Mouse (Mus musculus) liver, embryonic 15.5 days (tissue): ENCODE results near the gene S100b. TPM values are rescaled to one million over a fixed set of nuclear protein-coding genes. Genes with fewer than 3 reads are reported as not detected.

Experiments
- ATAC-seq: fragments of 200-750 bp; cut with Nextera tagmentation; 2 replicates; pipeline ENCODE4 v1.8.0; 2017; ENCODE audit warnings: moderate number of reproducible peaks, mild to moderate bottlenecking, moderate library complexity; ENCODE audit not compliant: insufficient read depth
- H3K27ac ChIP-seq: fragments of 300-500 bp; sonication (generic); replicated peaks from 2 replicates; pipeline ENCODE4 v1.5.1; 2015; ENCODE audit warnings: mild to moderate bottlenecking, inconsistent platforms
- H3K27me3 ChIP-seq: fragments of 300-500 bp; sonication (generic); 2 replicates; pipeline ENCODE4 v1.6.1; 2015; ENCODE audit warnings: mild to moderate bottlenecking, inconsistent platforms
- H3K36me3 ChIP-seq: fragments of 300-500 bp; sonication (generic); replicated peaks from 2 replicates; pipeline ENCODE4 v1.6.1; 2015; ENCODE audit warnings: moderate library complexity, mild to moderate bottlenecking, inconsistent platforms
- H3K4me1 ChIP-seq: fragments of 300-500 bp; sonication (generic); replicated peaks from 2 replicates; pipeline ENCODE4 v1.6.1; 2015; ENCODE audit warnings: inconsistent platforms
- H3K4me2 ChIP-seq: fragments of 300-500 bp; sonication (generic); 2 replicates; pipeline ENCODE4 v1.6.1; 2015; ENCODE audit warnings: moderate library complexity, mild to moderate bottlenecking, inconsistent platforms
- H3K4me3 ChIP-seq: fragments of 300-500 bp; sonication (generic); replicated peaks from 2 replicates; pipeline ENCODE4 v1.5.1; 2015; ENCODE audit warnings: mild to moderate bottlenecking, inconsistent platforms
- H3K9ac ChIP-seq: fragments of 300-500 bp; sonication (generic); 2 replicates; pipeline ENCODE4 v1.6.1; 2015; ENCODE audit warnings: moderate library complexity, mild to moderate bottlenecking, inconsistent platforms
- H3K9me3 ChIP-seq: fragments of 300-500 bp; sonication (generic); replicated peaks from 2 replicates; pipeline ENCODE4 v1.6.1; 2016; ENCODE audit warnings: inconsistent platforms
- WGBS: fragments of 180-500 bp; shearing (Covaris S2); methylation state at CpG from one replicate; pipeline ENCODE4 v1.1.7; 2015; ENCODE audit warnings: mixed read lengths; ENCODE audit not compliant: insufficient replicate concordance; 5-methylcytosine and 5-hydroxymethylcytosine counted together
- microRNA counts: library from miRNA; unstranded; fragments of <30 nt; microRNA quantifications from one replicate; lab custom pipeline; 2016
- microRNA-seq: library from miRNA; unstranded; fragments of <30 nt; microRNA quantifications from one replicate; pipeline ENCODE4, GENCODE M21; 2016
- polyA plus RNA-seq: library from polyadenylated mRNA; unstranded; fragments of >200 nt; fragmentation: Nextera tagmentation; extraction: Ambion mirVana; gene quantifications from 2 replicates; pipeline ENCODE4 v1.2.1, GENCODE M21; 2015

Gene S100b
- polyA plus RNA-seq, 1 experiment from 2014 or later = 0.12 TPM

DNA sequence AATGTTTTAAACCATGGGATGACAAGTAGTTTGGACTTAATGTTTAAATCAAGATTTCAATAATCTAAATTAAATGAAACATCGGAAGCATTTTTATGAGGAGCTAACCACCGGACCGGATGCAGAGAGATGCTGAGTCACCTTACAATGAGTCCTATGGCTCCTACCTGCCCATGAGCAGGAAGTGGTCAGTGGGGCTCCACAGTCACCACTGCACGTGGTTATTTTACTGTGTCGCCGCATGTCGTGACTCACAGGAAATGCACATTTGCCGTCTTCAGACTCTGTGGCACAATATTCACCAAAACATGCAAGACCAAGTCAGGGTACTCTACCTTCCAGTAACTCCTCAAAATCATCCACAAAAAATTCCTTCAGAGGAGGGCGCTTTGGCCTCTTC is 53.1 kb downstream of the S100b start:
- no peaks in the 10 kb centered on the region for H3K27me3 ChIP-seq
- no peak overlapping the region for H3K9ac ChIP-seq
- no peaks in the 10 kb centered on the region for H3K36me3 ChIP-seq
- no peak for ATAC-seq
- WGBS = 28% methylated on average over 9 of the region's 9 CpGs
- no peak overlapping the region for H3K4me3 ChIP-seq
- no peak overlapping the region for H3K27ac ChIP-seq
- H3K9me3 ChIP-seq = no peaks in the 10 kb centered on the region
- no peaks in the 10 kb centered on the region for H3K4me1 ChIP-seq
- H3K4me2 ChIP-seq = no peak overlapping the region

MicroRNA genes within 50 kb of the gene (microRNA counts, 519-probe panel; counts per million panel counts)
- not detected for microRNA mmu-miR-678 (lab: Ali Mortazavi, UCI)

Small RNA genes within 50 kb of the gene (microRNA-seq; reads per million reads assigned to microRNA genes)
- gene Mir678 = not detected

Other genes with a start within 250 kb of the S100b start
- gene Zfp280b, start 221.2 kb upstream of the S100b start, polyA plus RNA-seq = 10.8 and 11.2 TPM in 2 replicates
- 0.20 and 0.35 TPM in 2 replicates for gene Slc5a4b, start 142.9 kb upstream of the S100b start, polyA plus RNA-seq
- 0.07 TPM in 1 of 2 replicates, not detected in the other for gene Slc5a4a, start 106.4 kb upstream of the S100b start, polyA plus RNA-seq
- gene Prmt2, start 16.0 kb upstream of the S100b start, polyA plus RNA-seq = 5.7 and 5.9 TPM in 2 replicates
- gene Dip2a, start 91.4 kb downstream of the S100b start, polyA plus RNA-seq = 1.2 and 1.8 TPM in 2 replicates
- not detected in 2 replicates for gene AC141477.1, start 186.6 kb downstream of the S100b start, polyA plus RNA-seq
- gene Pcnt, start 188.9 kb downstream of the S100b start, polyA plus RNA-seq = 8.0 and 8.6 TPM in 2 replicates
- gene 2610028H24Rik, start 195.2 kb downstream of the S100b start, polyA plus RNA-seq = not detected in 2 replicates
- gene Mcm3ap, start 215.1 kb downstream of the S100b start, polyA plus RNA-seq = 18.0 and 18.5 TPM in 2 replicates
- 2.6 and 2.7 TPM in 2 replicates for gene Ybey, start 215.3 kb downstream of the S100b start, polyA plus RNA-seq